Mouse (Mus musculus) left cerebral cortex, adult 18-20 months (tissue): ENCODE data around the gene Csnk1g2. TPM values are rescaled to one million over a fixed set of nuclear protein-coding genes. Genes with fewer than 3 reads are reported as not detected.

Experiments used
- DNase-seq, 2 experiments: peaks; one replicate each; pipeline ENCODE4 v3.0.0; 2021 to 2022; ENCODE audit warnings: low spot score in 2 of 2, mixed read lengths in 1 of 2
- microRNA-seq, 2 experiments: library from miRNA; unstranded; fragments of <30 nt; microRNA quantifications; one replicate each; pipeline ENCODE4 v1.2.0; 2021
- total RNA-seq, 2 experiments: library from RNA; stranded (reverse); gene quantifications; 2 replicates each; pipeline ENCODE4 v1.2.3; 2021

Gene Csnk1g2
- total RNA-seq, 2 experiments from 2014 or later: 253 to 267 TPM

DNA sequence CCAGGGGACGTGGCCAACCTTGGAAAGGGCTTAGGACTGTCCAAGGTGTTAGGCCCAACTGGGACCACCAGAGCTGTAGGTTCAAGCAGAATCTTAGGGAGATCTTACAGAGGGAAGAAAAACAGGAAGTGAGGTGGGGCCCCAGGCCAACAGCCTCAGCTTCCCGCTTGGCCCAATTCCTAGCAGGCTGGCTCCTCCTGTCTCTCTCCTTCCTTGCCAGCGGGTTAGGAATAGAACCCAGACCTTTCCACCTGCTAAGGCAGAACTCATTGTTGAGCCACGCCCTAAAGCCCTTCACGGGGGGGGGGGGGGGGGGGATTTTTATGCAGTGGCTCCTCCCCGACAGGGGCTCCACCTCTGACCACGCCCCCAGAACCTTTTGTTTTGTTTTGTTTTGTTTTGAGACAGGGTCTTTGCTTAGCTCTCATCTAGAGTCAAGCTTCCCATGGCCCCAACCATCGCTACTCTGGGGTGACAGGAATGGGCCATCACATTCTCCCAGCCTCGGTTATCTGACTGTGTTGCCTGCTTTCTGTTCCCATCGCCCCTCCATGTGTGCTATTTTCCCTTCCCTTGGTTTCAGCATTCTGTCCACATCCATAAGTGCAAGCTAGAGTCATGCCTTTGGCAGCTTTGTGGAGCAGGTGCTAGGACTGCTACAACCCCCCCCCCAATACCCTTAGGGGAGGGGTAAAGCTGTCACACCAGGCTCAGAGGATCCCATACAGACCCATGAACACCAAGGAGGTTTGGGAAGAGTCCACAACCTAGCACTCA, 56.2 kb downstream of the Csnk1g2 start:
- DNase-seq: no peak

DNA sequence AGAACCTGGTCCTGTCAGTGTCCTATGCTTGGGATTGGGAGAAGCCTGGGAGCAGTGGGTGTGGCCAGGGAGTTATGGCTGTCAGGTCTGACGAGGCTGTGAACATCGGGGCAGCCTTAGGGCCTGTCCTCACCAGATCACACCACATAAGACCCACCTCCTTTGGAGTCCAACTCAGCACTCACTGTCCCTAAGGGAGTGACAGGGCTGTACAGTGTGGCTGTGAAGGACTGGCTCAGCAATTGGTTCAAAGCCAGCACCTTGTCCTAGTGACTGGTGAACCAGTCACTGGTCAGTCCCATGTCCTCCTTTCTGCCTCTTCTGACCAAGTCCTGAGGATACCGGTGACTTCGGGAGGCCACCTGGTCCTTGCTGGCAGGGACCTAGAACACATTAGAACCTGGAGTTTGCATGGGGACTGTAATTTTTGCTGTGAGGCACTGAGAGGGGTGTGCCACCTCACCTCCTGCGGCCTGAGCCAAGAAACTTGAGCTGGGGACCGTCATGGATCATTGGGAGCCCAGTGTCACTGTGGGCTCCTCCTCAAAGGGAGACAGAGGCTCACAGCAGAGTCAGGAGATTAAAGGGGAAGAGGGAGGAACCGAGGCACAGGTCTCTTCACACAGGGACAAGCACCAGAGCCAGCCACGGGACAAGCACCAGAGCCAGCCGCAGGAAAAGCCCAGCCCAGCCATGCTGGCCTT, 57.1 kb downstream of the Csnk1g2 start:
- DNase-seq: no peak

DNA sequence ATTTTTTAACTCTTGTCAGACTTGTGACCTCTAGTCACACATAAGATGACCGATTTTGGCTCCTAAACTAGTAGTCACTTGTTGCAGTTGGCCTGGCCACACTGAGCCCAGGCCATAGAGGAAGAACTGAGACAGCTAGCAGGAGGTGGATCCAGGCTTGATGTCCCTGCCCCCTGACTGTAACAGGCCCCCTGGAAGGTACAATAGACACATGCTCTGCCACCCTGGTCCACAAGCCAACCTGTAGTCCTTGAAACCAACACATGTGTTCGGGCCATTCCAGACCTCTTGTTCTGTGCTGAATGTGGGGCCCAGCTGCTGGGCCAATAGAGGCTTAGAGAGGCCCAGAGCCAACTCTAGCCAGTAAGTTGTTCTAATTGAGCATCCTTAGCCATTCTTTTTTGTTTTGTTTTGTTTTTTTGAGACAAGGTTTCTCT, 57.6 kb downstream of the Csnk1g2 start:
- no peak for DNase-seq

DNA sequence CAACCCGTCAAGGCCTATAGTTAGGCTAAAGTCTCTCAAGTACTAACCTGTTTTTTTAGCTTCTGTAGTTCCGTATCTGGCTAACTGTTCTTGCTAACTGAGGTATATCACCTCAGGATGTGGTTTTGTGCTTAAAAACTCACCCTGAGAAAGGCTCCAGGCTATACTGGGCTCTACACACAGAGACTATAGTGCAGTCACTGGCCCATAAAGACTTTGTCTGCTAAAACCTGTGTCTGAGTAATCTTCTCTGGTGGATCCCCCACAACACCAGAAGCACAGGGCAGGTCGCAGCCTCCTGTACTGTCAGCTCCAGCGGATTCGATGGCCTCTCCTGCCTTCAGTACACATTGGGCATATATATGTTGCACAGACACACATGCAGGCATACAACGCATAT, 59.4 kb downstream of the Csnk1g2 start:
- DNase-seq: no peak

DNA sequence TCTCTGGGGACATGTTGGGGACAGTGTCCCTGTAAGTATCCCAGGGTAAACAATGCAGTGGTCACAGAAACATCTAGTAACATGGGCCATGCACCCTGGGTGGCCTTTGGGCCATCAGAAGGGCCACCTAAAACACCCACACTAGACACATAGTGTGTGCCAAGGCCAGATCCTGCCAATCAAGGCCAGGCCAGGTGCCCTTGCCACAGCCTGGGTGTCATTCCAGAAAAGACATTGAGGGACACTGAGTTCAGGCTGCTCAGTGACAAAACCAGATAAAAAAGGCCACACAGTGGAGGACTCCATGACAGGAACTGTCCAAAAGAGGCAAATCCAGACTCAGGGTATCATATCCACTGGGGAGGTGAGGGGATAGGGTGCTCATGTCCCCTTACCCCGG, 61.0 kb downstream of the Csnk1g2 start:
- no peak for DNase-seq

DNA sequence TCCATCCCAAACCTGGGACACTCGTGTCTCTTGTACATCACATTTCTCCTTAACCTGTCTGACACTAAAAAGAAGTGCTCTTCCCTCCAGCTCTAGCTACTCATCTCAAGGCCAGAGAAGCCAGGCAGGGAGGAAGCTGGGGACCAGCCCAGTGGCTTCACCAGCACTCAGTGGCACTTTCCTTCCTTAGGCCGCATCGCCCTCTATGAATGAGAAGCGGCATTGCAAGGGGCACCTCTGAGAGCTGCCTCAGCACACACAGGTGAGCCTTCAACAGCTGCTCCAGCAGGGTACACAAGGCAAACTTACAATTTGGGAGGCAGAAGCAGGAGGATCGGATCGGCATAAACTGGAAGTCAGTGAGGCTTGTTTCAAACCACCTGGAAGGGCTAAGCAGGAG, 61.6 kb downstream of the Csnk1g2 start:
- DNase-seq: peak in 1 of 2 experiments; percentile 37

DNA sequence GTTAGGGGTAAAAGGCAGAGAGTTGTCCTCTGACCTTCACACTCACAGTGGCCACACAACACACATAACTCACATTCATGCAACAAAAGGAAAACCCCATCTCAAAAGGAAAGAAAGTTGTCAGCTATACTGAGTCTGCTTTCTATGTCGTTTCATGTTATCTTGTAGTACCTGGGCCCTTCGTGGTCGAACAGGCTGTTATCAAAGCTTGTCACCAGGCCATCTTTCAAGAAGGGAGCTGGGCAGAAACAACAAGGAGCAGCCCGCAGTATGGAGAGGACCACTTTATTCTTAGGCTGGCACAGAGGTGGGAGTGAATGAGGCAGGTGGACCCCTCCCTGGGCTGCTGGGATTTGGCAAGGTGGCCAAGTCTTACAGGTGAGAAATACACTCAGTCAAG, 62.3 kb downstream of the Csnk1g2 start:
- DNase-seq: no peak

DNA sequence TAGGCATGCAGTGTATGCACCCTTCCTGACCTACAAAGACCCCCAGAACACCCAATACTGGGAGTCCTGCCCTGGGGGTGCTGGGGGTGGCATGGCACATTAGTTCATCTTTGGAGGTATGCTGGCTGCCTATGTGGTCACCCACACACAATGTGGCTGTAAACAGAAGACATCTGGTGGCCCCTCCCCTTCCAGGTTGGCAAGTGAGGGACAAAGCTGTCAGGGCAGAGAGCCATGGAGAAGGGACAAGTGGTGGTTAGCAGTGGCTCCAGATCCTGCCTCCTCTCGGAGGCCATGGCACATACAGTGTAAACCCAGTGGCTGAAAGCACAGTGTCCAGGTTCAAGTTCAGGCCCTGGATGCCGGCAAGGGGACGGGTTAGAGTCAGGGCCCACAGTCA, 64.0 kb downstream of the Csnk1g2 start:
- DNase-seq: no peak

DNA sequence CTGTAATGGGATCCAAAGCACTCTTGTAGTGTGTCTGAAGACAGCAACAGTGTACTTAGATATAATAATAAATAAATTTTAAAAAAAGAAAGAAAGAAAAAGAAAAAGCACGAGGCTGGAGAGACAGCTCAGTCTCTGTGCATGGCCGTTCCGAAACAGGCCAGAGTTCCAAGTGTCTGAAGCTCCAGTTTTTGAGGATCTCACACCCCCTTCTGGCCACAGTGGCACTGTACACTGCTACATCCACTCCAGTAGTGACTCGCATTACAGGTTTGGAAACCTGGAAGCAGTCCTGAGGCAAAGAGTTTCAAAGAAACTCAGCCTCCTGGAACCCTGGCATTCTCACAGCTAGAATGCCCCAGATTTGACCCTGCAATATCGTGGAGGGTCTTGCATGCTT, 65.2 kb downstream of the Csnk1g2 start:
- DNase-seq: peak; percentile 58 to 59

Small RNA genes within 50 kb of the gene (microRNA-seq; reads per million reads assigned to microRNA genes)
- gene Mir6912: 2.5 to 6.1 reads per million in 2 experiments

Other genes with a start within 250 kb of the Csnk1g2 start
- gene Mex3d, start 235.2 kb upstream of the Csnk1g2 start, total RNA-seq: 10 to 100 TPM; 20.1 to 20.7 TPM
- gene Mbd3, start 223.3 kb upstream of the Csnk1g2 start, total RNA-seq: 100 to 1,000 TPM; 143 to 166 TPM
- 100 to 1,000 TPM; 383 to 388 TPM for gene Uqcr11, start 216.0 kb upstream of the Csnk1g2 start, total RNA-seq
- 10 to 100 TPM; 25.4 to 29.8 TPM for gene Tcf3, start 189.2 kb upstream of the Csnk1g2 start, total RNA-seq
- gene Onecut3, start 128.0 kb upstream of the Csnk1g2 start, total RNA-seq: not detected
- under 1 TPM; 0.12 to 0.21 TPM for gene Atp8b3, start 83.7 kb upstream of the Csnk1g2 start, total RNA-seq
- gene Rexo1, start 61.3 kb upstream of the Csnk1g2 start, total RNA-seq: 10 to 100 TPM; 41.4 to 42.3 TPM
- gene Klf16, start 45.5 kb upstream of the Csnk1g2 start, total RNA-seq: 10 to 100 TPM; 54.8 to 68.7 TPM
- 100 to 1,000 TPM; 179 to 185 TPM for gene Abhd17a, start 32.5 kb upstream of the Csnk1g2 start, total RNA-seq
- gene Scamp4, start 20.0 kb upstream of the Csnk1g2 start, total RNA-seq: 10 to 100 TPM; 49.1 to 50.5 TPM
- gene Adat3, start 20.0 kb upstream of the Csnk1g2 start, total RNA-seq: 1 to 10 TPM; 2.3 to 6.4 TPM
- 1 to 10 TPM; 3.5 to 3.7 TPM for gene Gm49322, start 16.8 kb upstream of the Csnk1g2 start, total RNA-seq
- 10 to 100 TPM; 87.6 to 93.8 TPM for gene Btbd2, start 34.2 kb downstream of the Csnk1g2 start, total RNA-seq
- gene Mknk2, start 55.3 kb downstream of the Csnk1g2 start, total RNA-seq: 10 to 100 TPM; 43.3 to 47.7 TPM
- 10 to 100 TPM; 17.1 to 17.2 TPM for gene Mob3a, start 79.1 kb downstream of the Csnk1g2 start, total RNA-seq
- gene Izumo4, start 79.3 kb downstream of the Csnk1g2 start, total RNA-seq: 10 to 100 TPM; 42.6 to 45.2 TPM
- gene Ap3d1, start 119.4 kb downstream of the Csnk1g2 start, total RNA-seq: 100 to 1,000 TPM; 140 to 153 TPM
- gene Dot1l, start 132.4 kb downstream of the Csnk1g2 start, total RNA-seq: 10 to 100 TPM; 43.0 to 44.4 TPM
- gene Sf3a2, start 175.4 kb downstream of the Csnk1g2 start, total RNA-seq: 10 to 100 TPM; 46.8 to 53.3 TPM
- 10 to 100 TPM; 66.1 to 77.7 TPM for gene Plekhj1, start 175.8 kb downstream of the Csnk1g2 start, total RNA-seq
- 1 to 10 TPM; 2.4 to 2.9 TPM for gene Amh, start 182.4 kb downstream of the Csnk1g2 start, total RNA-seq
- gene Jsrp1, start 190.7 kb downstream of the Csnk1g2 start, total RNA-seq: 1 to 10 TPM; 6.6 to 8.0 TPM
- 100 to 1,000 TPM; 517 to 561 TPM for gene Oaz1, start 203.8 kb downstream of the Csnk1g2 start, total RNA-seq
- gene Lingo3, start 221.2 kb downstream of the Csnk1g2 start, total RNA-seq: 10 to 100 TPM; 35.4 to 45.0 TPM
- gene Lsm7, start 232.4 kb downstream of the Csnk1g2 start, total RNA-seq: 10 to 100 TPM; 34.8 to 48.8 TPM
- 10 to 100 TPM; 45.6 to 53.7 TPM for gene Sppl2b, start 232.4 kb downstream of the Csnk1g2 start, total RNA-seq
- gene Tmprss9, start 249.0 kb downstream of the Csnk1g2 start, total RNA-seq: under 1 TPM; 0.12 to 0.26 TPM